ENCODE assay signal across 8 mouse cellular contexts in genomic region chr17:12118926-12119641, GRCm38 (mm10). TPM values are rescaled to one million over a fixed set of nuclear protein-coding genes. Genes with fewer than 3 reads are reported as not detected.
DNase-seq lines count a peak whose midpoint lies in the region; ATAC-seq and TF ChIP-seq lines count a peak whose summit lies in the region.

No protein-coding gene starts in this region.

- peak overlapping the region; percentile 65 for H3K4me3 ChIP-seq in embryonic facial prominence, embryonic 13.5 days
- H3K4me3 ChIP-seq in heart, adult 2 months = peak overlapping the region; percentile 70
- peak overlapping the region; percentile 61 for H3K4me3 ChIP-seq in kidney, adult 2 months (ENCODE audit: insufficient read depth, low read depth, low read length)
- H3K4me3 ChIP-seq in limb, embryonic 12.5 days (replicated peaks) = peak overlapping the region; percentile 63
- peak overlapping the region; percentile 65 for H3K4me3 ChIP-seq in midbrain, embryonic 14.5 days (replicated peaks; ENCODE audit: low read depth, low read length)

- ATAC-seq in embryonic facial prominence, embryonic 13.5 days (ENCODE audit: insufficient number of reproducible peaks, insufficient read depth, low FRiP score, low TSS enrichment, low read depth) = peak; percentile 95
- peak; percentile 97 for ATAC-seq in limb, embryonic 12.5 days (ENCODE audit: insufficient number of reproducible peaks, insufficient read depth, low FRiP score, low TSS enrichment, low read depth)
- ATAC-seq in midbrain, embryonic 14.5 days (ENCODE audit: low FRiP score, low TSS enrichment) = peak; percentile 88

- H3K36me3 ChIP-seq in embryonic facial prominence, embryonic 13.5 days = peaks cover 4% of the 10 kb centered on the region; the same call in 1 of the 2 replicates
- no peaks in the 10 kb centered on the region; the same call in 1 of the 2 replicates for H3K36me3 ChIP-seq in heart, adult 2 months (ENCODE audit: control insufficient read depth, insufficient read depth, low read length)
- no peaks in the 10 kb centered on the region for H3K36me3 ChIP-seq in kidney, adult 2 months (ENCODE audit: control insufficient read depth, insufficient read depth, low read length)
- peaks cover 7% of the 10 kb centered on the region; the same call in 1 of the 2 replicates for H3K36me3 ChIP-seq in limb, embryonic 12.5 days
- no peaks in the 10 kb centered on the region for H3K36me3 ChIP-seq in midbrain, embryonic 14.5 days (ENCODE audit: control insufficient read depth, insufficient read depth, low read length)

- no peaks in the 10 kb centered on the region for H3K79me2 ChIP-seq in heart, adult 2 months (replicated peaks; ENCODE audit: control insufficient read depth, insufficient read depth, low read length)

- peak overlapping the region; percentile 78 for H3K9ac ChIP-seq in embryonic facial prominence, embryonic 13.5 days
- H3K9ac ChIP-seq in heart, adult 2 months (ENCODE audit: low read depth, low read length) = peak overlapping the region; percentile 82
- peak overlapping the region; percentile 75 for H3K9ac ChIP-seq in limb, embryonic 12.5 days (replicated peaks)
- H3K9ac ChIP-seq in midbrain, embryonic 14.5 days (replicated peaks; ENCODE audit: low read length) = peak overlapping the region; percentile 70

- no peaks in the 10 kb centered on the region for H3K27me3 ChIP-seq in embryonic facial prominence, embryonic 13.5 days
- no peaks in the 10 kb centered on the region for H3K27me3 ChIP-seq in heart, adult 2 months (ENCODE audit: control insufficient read depth, insufficient read depth, low read length)
- H3K27me3 ChIP-seq in kidney, adult 2 months (replicated peaks; ENCODE audit: control insufficient read depth, insufficient read depth, low read length) = no peaks in the 10 kb centered on the region
- no peaks in the 10 kb centered on the region for H3K27me3 ChIP-seq in limb, embryonic 12.5 days
- no peaks in the 10 kb centered on the region for H3K27me3 ChIP-seq in midbrain, embryonic 14.5 days (ENCODE audit: control insufficient read depth, insufficient read depth, low read length)

- H3K4me2 ChIP-seq in embryonic facial prominence, embryonic 13.5 days = peak overlapping the region; percentile 85
- H3K4me2 ChIP-seq in limb, embryonic 12.5 days = peak overlapping the region; percentile 83
- H3K4me2 ChIP-seq in midbrain, embryonic 14.5 days (ENCODE audit: low read length) = peak overlapping the region; percentile 85

- peak; percentile 99 for DNase-seq in 3T3-L1 (ENCODE audit: low read depth, low spot score)
- peak; percentile 38 to 41 for DNase-seq in adrenal gland, postnatal 4 days (ENCODE audit: low spot score in 2 of 2)
- peak; percentile 81 to 88 for DNase-seq in heart, adult 2 months
- DNase-seq in kidney, adult 2 months = peak; percentile 86
- peak; percentile 89 for DNase-seq in midbrain, embryonic 14.5 days
- DNase-seq in spleen, adult 18-20 months = peak; percentile 69 to 70

- no peak for TF ChIP-seq CTCF in heart, adult 2 months (IDR thresholded peaks at IDR 0.05)
- TF ChIP-seq CTCF in kidney, adult 2 months (conservative IDR thresholded peaks at IDR 0.05; ENCODE audit: insufficient read depth, insufficient read length, low read depth, low read length) = no peak

- TF ChIP-seq EP300 in heart, adult 2 months (IDR thresholded peaks at IDR 0.05; ENCODE audit: insufficient read depth, low read depth, low read length) = 0 out of 2 replicates have a peak, but pooled peaks have one; percentile 16

- peak; percentile 84 for TF ChIP-seq POLR2A in heart, adult 2 months (IDR thresholded peaks at IDR 0.05; ENCODE audit: insufficient read depth, low read depth, low read length)
- TF ChIP-seq POLR2A in kidney, adult 2 months (IDR thresholded peaks at IDR 0.05; ENCODE audit: low read depth, low read length) = no peak

- under 1% methylated on average over 29 of the region's 30 CpGs for WGBS in embryonic facial prominence, embryonic 13.5 days
- WGBS in heart, adult 2 months = under 1% methylated on average over 30 of the region's 30 CpGs
- 1% methylated on average over 30 of the region's 30 CpGs for WGBS in kidney, adult 2 months
- under 1% methylated on average over 30 of the region's 30 CpGs for WGBS in limb, embryonic 12.5 days
- WGBS in midbrain, embryonic 14.5 days = under 1% methylated on average over 30 of the region's 30 CpGs

- H3K9me3 ChIP-seq in embryonic facial prominence, embryonic 13.5 days = no peaks in the 10 kb centered on the region
- H3K9me3 ChIP-seq in limb, embryonic 12.5 days = no peaks in the 10 kb centered on the region
- no peaks in the 10 kb centered on the region for H3K9me3 ChIP-seq in midbrain, embryonic 14.5 days (ENCODE audit: control insufficient read depth, low read length)

- intact Hi-C loops in heart, adult 2 months (cut with DNase I) = loop anchor here (5.0 kb wide), 4 partner anchors 53 to 253 kb away; no protein-coding TSS in a partner anchor

- peak overlapping the region; percentile 96 for H3K27ac ChIP-seq in embryonic facial prominence, embryonic 13.5 days
- peak overlapping the region; percentile 86 for H3K27ac ChIP-seq in heart, adult 2 months
- H3K27ac ChIP-seq in kidney, adult 2 months (ENCODE audit: insufficient read depth, low read depth, low read length) = no peak overlapping the region
- H3K27ac ChIP-seq in limb, embryonic 12.5 days = peak overlapping the region; percentile 98
- peak overlapping the region; percentile 94 for H3K27ac ChIP-seq in midbrain, embryonic 14.5 days (replicated peaks; ENCODE audit: low read depth, low read length)

- peaks cover 21% of the 10 kb centered on the region for H3K4me1 ChIP-seq in embryonic facial prominence, embryonic 13.5 days
- peaks cover 1% of the 10 kb centered on the region for H3K4me1 ChIP-seq in heart, adult 2 months (ENCODE audit: control insufficient read depth, insufficient read depth, low read length)
- no peaks in the 10 kb centered on the region for H3K4me1 ChIP-seq in kidney, adult 2 months (ENCODE audit: control insufficient read depth, insufficient read depth, low read length)
- peaks cover 20% of the 10 kb centered on the region for H3K4me1 ChIP-seq in limb, embryonic 12.5 days (replicated peaks)
- H3K4me1 ChIP-seq in midbrain, embryonic 14.5 days (ENCODE audit: control insufficient read depth, insufficient read depth, low read length) = peaks cover 23% of the 10 kb centered on the region

RNA-seq across cellular contexts. Expression of gene Agpat4, which starts 0.6 kb away (rescaled TPM):
- 10 to 100 TPM; 26.0 to 26.4 TPM for total RNA-seq in adrenal gland, postnatal 4 days (2021)
- polyA plus RNA-seq in embryonic facial prominence, embryonic 13.5 days (2015; fragmentation: Nextera tagmentation; extraction: Ambion mirVana) = 39.9 and 43.9 TPM in 2 replicates
- 1 to 10 TPM; 4.4 to 5.3 TPM for total RNA-seq in heart, adult 2 months (2021)
- 4.8 and 5.2 TPM in 2 replicates for polyA plus RNA-seq in heart, adult 2 months (2012; rRNA removed)
- polyA plus RNA-seq in kidney, adult 2 months (2012; rRNA removed) = 7.1 and 7.4 TPM in 2 replicates
- 41.1 and 44.1 TPM in 2 replicates for polyA plus RNA-seq in limb, embryonic 12.5 days (2016; fragmentation: Nextera tagmentation; extraction: Ambion mirVana)
- 30.9 and 31.3 TPM in 2 replicates for polyA plus RNA-seq in midbrain, embryonic 14.5 days (2014; fragmentation: Nextera tagmentation; extraction: Ambion mirVana)

Comparison
In these comparisons a context has a peak if more than half of its experiments do, and no peak if none do; other contexts are left out.
1. DNase-seq: peak in every context shown above with its lines; median percentile 99 in 3T3-L1; 89 in midbrain, embryonic 14.5 days; 86 in kidney, adult 2 months; 84 in heart, adult 2 months; 70 in spleen, adult 18-20 months; 40 in adrenal gland, postnatal 4 days.